In genomic region chr8:109750699-109751098, GRCm38 (mm10) we compare ENCODE assay signal across 8 mouse cellular contexts. TPM values are rescaled to one million over a fixed set of nuclear protein-coding genes. Genes with fewer than 3 reads are reported as not detected.
A peak's percentile ranks its signal among the peaks of the same experiment; 100 is the strongest.
DNase-seq lines count a peak whose midpoint lies in the region; ATAC-seq and TF ChIP-seq lines count a peak whose summit lies in the region.

No protein-coding gene starts in this region.

- H3ac ChIP-seq in myocyte (ENCODE audit: control insufficient read depth, insufficient read length): no peak overlapping the region

- no peak overlapping the region for H3K4me2 ChIP-seq in heart, embryonic 11.5 days
- H3K4me2 ChIP-seq in myocyte (ENCODE audit: low read depth): peak overlapping the region; percentile 93

- H3K9ac ChIP-seq in heart, embryonic 11.5 days (ENCODE audit: low read depth, low read length): no peak overlapping the region

- H3K9me3 ChIP-seq in heart, embryonic 11.5 days (replicated peaks; ENCODE audit: control insufficient read depth, low read length): no peaks in the 10 kb centered on the region

- no peaks in the 10 kb centered on the region for H3K4me1 ChIP-seq in heart, embryonic 11.5 days (ENCODE audit: control insufficient read depth, insufficient read depth, low read length)

- no peak for ATAC-seq in heart, embryonic 11.5 days (replicated peaks; ENCODE audit: insufficient number of reproducible peaks, low FRiP score, low TSS enrichment)
- peak; percentile 99 for ATAC-seq in activated CD4-positive, CD25-positive, alpha-beta regulatory T cell, adult 4 months

- H3K4me3 ChIP-seq in heart, embryonic 11.5 days (ENCODE audit: low read depth, low read length): no peak overlapping the region
- H3K4me3 ChIP-seq in myocyte: peak overlapping the region; percentile 7

- no peaks in the 10 kb centered on the region for H3K79me2 ChIP-seq in myocyte (ENCODE audit: control insufficient read depth, insufficient read depth)

- peak; percentile 15 for DNase-seq in heart, postnatal 4 days
- peak; percentile 39 for DNase-seq in kidney, postnatal 14 days
- DNase-seq in neural tube, embryonic 10.5 days (ENCODE audit: extremely low spot score, low spot score): no peak
- no peak for DNase-seq in ovary, postnatal 14 days (ENCODE audit: low spot score)
- DNase-seq in gastrocnemius, postnatal 4 days (ENCODE audit: low spot score in 2 of 2): no peak

- H3K36me3 ChIP-seq in heart, embryonic 11.5 days (ENCODE audit: control insufficient read depth, insufficient read depth, low read length): no peaks in the 10 kb centered on the region
- no peaks in the 10 kb centered on the region for H3K36me3 ChIP-seq in myocyte (ENCODE audit: control insufficient read depth, insufficient read depth)

- 78% methylated on average over 12 of the region's 12 CpGs for WGBS in heart, embryonic 11.5 days (ENCODE audit: insufficient replicate concordance)

- H3K27me3 ChIP-seq in heart, embryonic 11.5 days (ENCODE audit: control insufficient read depth, insufficient read depth, low read length): no peaks in the 10 kb centered on the region
- H3K27me3 ChIP-seq in myocyte (ENCODE audit: control insufficient read depth, insufficient read depth, insufficient read length): no peaks in the 10 kb centered on the region

- TF ChIP-seq POLR2A in myocyte (IDR thresholded peaks at IDR 0.05; ENCODE audit: insufficient read length, low read depth): no peak

- H3K27ac ChIP-seq in heart, embryonic 11.5 days (ENCODE audit: low read depth, low read length): no peak overlapping the region

TF ChIP-seq in myocyte, 11 proteins besides CTCF, POLR2A, EP300 and RAD21:
- TF ChIP-seq POLR2AphosphoS2 (IDR thresholded peaks at IDR 0.05; ENCODE audit: insufficient read length, low read depth) (no peak), TCF12 (IDR thresholded peaks at IDR 0.05; ENCODE audit: insufficient read depth, poor library complexity, severe bottlenecking) (no peak), REST (IDR thresholded peaks at IDR 0.05; ENCODE audit: insufficient read depth, insufficient read length) (no peak), MYOG (IDR thresholded peaks at IDR 0.05; ENCODE audit: control insufficient read depth in 1 of 3, insufficient read depth in 1 of 3, insufficient read length in 2 of 3, low read depth in 2 of 3) (no peak), CEBPB (IDR thresholded peaks at IDR 0.05; ENCODE audit: insufficient read depth, poor library complexity, severe bottlenecking) (no peak), SRF (IDR thresholded peaks at IDR 0.05; ENCODE audit: control insufficient read depth, insufficient read length, low read depth) (no peak), E2F4 (IDR thresholded peaks at IDR 0.05; ENCODE audit: insufficient read depth) (no peak), TCF3 (IDR thresholded peaks at IDR 0.05; ENCODE audit: insufficient read length, low read depth) (no peak), MAX (IDR thresholded peaks at IDR 0.05; ENCODE audit: low read depth) (no peak), MYOD1 (IDR thresholded peaks at IDR 0.05; ENCODE audit: control insufficient read depth in 1 of 3, insufficient read length in 2 of 3, low read depth in 2 of 3) (no peak), USF1 (IDR thresholded peaks at IDR 0.05; ENCODE audit: low read depth) (no peak)

RNA-seq across cellular contexts. Expression of gene Atxn1l, which starts 13.2 kb away (rescaled TPM):
- total RNA-seq in heart, postnatal 4 days (2021): 10 to 100 TPM; 33.6 to 34.4 TPM
- polyA plus RNA-seq in heart, embryonic 11.5 days (2014; fragmentation: Nextera tagmentation; extraction: Ambion mirVana): 5.4 and 5.5 TPM in 2 replicates
- polyA plus RNA-seq in activated CD4-positive, CD25-positive, alpha-beta regulatory T cell, adult 4 months (2017; shearing (Covaris generic)): 1 to 10 TPM; 2.2 to 2.8 TPM
- polyA plus RNA-seq in myocyte (2012; fragmentation: generic; extraction: Trizol): 11.0 TPM
- 10 to 100 TPM; 35.7 to 36.7 TPM for total RNA-seq in gastrocnemius, postnatal 4 days (2021)

RNA-seq across cellular contexts. Expression of gene Ap1g1, which starts 27.7 kb away (rescaled TPM):
- 10 to 100 TPM; 51.8 to 55.9 TPM for total RNA-seq in heart, postnatal 4 days (2021)
- polyA plus RNA-seq in heart, embryonic 11.5 days (2014; fragmentation: Nextera tagmentation; extraction: Ambion mirVana): 22.1 and 35.4 TPM in 2 replicates
- polyA plus RNA-seq in activated CD4-positive, CD25-positive, alpha-beta regulatory T cell, adult 4 months (2017; shearing (Covaris generic)): 10 to 100 TPM; 28.9 to 29.2 TPM
- polyA plus RNA-seq in myocyte (2012; fragmentation: generic; extraction: Trizol): 21.1 TPM
- 10 to 100 TPM; 46.7 to 51.7 TPM for total RNA-seq in gastrocnemius, postnatal 4 days (2021)

RNA-seq across cellular contexts. Expression of gene Zfp821, which starts 45.4 kb away (rescaled TPM):
- 10 to 100 TPM; 23.3 to 24.3 TPM for total RNA-seq in heart, postnatal 4 days (2021)
- 17.0 and 19.6 TPM in 2 replicates for polyA plus RNA-seq in heart, embryonic 11.5 days (2014; fragmentation: Nextera tagmentation; extraction: Ambion mirVana)
- polyA plus RNA-seq in activated CD4-positive, CD25-positive, alpha-beta regulatory T cell, adult 4 months (2017; shearing (Covaris generic)): 1 to 10 TPM; 5.1 to 5.5 TPM
- 10.7 TPM for polyA plus RNA-seq in myocyte (2012; fragmentation: generic; extraction: Trizol)
- total RNA-seq in gastrocnemius, postnatal 4 days (2021): 10 to 100 TPM; 13.8 to 14.9 TPM

RNA-seq across cellular contexts. Expression of gene Ist1, which starts 57.6 kb away (rescaled TPM):
- 10 to 100 TPM; 60.4 to 64.6 TPM for total RNA-seq in heart, postnatal 4 days (2021)
- polyA plus RNA-seq in heart, embryonic 11.5 days (2014; fragmentation: Nextera tagmentation; extraction: Ambion mirVana): 89.6 and 106 TPM in 2 replicates
- 100 to 1,000 TPM; 128 to 129 TPM for polyA plus RNA-seq in activated CD4-positive, CD25-positive, alpha-beta regulatory T cell, adult 4 months (2017; shearing (Covaris generic))
- polyA plus RNA-seq in myocyte (2012; fragmentation: generic; extraction: Trizol): 44.1 TPM
- total RNA-seq in gastrocnemius, postnatal 4 days (2021): 10 to 100 TPM; 51.8 to 56.4 TPM

Comparison
In these comparisons a context has a peak if more than half of its experiments do, and no peak if none do; other contexts are left out.
1. DNase-seq: peak in heart, postnatal 4 days (single experiment) and kidney, postnatal 14 days (single experiment); none in neural tube, embryonic 10.5 days (single experiment), ovary, postnatal 14 days (single experiment) and gastrocnemius, postnatal 4 days (0 of 2).